Mouse (Mus musculus): ENCODE data around the gene Tomm40.

DNA sequence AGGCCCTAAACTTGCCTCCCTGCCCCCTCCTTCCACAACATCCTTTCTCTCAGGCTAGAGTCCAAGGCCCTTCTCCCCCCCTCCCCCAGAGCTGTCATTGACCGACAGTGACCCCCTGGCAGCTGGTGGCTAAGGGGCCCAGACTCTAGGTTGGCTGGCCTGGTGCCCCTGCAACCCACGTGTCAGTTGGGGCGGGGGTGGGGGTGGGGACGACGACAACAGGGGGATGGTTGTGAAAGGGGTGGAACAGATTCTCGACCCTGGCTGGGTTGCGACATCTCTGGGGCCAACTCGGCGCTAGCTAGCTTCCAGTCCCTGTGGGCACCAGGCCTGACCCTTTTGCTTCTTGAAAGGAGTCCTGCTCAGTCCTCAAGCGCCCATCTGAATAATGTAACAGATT, 21.8 kb downstream of the Tomm40 start:
- no peak for TF ChIP-seq CTCF (IDR thresholded peaks at IDR 0.05; ENCODE audit: insufficient read depth, low read length)
- TF ChIP-seq POLR2A (IDR thresholded peaks at IDR 0.05; ENCODE audit: borderline replicate concordance, extremely low read depth, low read depth, low read length) = no peak; the same call in 1 of the 2 replicates

Data from lung, adult 2 months (tissue).